Mouse (Mus musculus): Measurements from ENCODE around the gene Cwf19l1.
"Not testable (repeated sequence)": the region's sequence is repeated elsewhere in the genome, so short reads cannot be mapped to it uniquely, and the experiment has no call there.

Gene Cwf19l1

GRCm38 (mm10) chr19:44135072-44135959 is at the start of gene Cwf19l1:
TSS of gene Cwf19l1 (minus strand) at chr19:44135876.
- peak; percentile 92 for DNase-seq (ENCODE audit: low read depth)

GRCm38 (mm10) chr19:44183968-44184367 is 48.3 kb upstream of the Cwf19l1 start:
- DNase-seq (ENCODE audit: low read depth) = no peak

GRCm38 (mm10) chr19:44180502-44180901 is 44.8 kb upstream of the Cwf19l1 start:
- DNase-seq (ENCODE audit: low read depth) = no peak

GRCm38 (mm10) chr19:44176741-44177140 is 41.1 kb upstream of the Cwf19l1 start:
- no peak for DNase-seq (ENCODE audit: low read depth)

GRCm38 (mm10) chr19:44174835-44175234 is 39.2 kb upstream of the Cwf19l1 start:
- no peak for DNase-seq (ENCODE audit: low read depth)

GRCm38 (mm10) chr19:44161515-44161914 is 25.8 kb upstream of the Cwf19l1 start:
- peak; percentile 45 for DNase-seq (ENCODE audit: low read depth)

- no peak for DNase-seq (ENCODE audit: low read depth)
These were observed 23.7 kb upstream of the Cwf19l1 start for GRCm38 (mm10) chr19:44159386-44159785.

- no peak for DNase-seq (ENCODE audit: low read depth)
These were observed 21.3 kb upstream of the Cwf19l1 start for GRCm38 (mm10) chr19:44157005-44157404.

- DNase-seq (ENCODE audit: low read depth) = no peak
These were observed 18.1 kb upstream of the Cwf19l1 start for GRCm38 (mm10) chr19:44153781-44154180.

GRCm38 (mm10) chr19:44148991-44149390 is 13.3 kb upstream of the Cwf19l1 start:
- no peak for DNase-seq (ENCODE audit: low read depth)

- peak; percentile 26 for DNase-seq (ENCODE audit: low read depth)
These were observed 12.7 kb upstream of the Cwf19l1 start for GRCm38 (mm10) chr19:44148345-44148744.

GRCm38 (mm10) chr19:44146951-44147350 is 11.3 kb upstream of the Cwf19l1 start:
- no peak for DNase-seq (ENCODE audit: low read depth)

GRCm38 (mm10) chr19:44146568-44146879 is 10.8 kb upstream of the Cwf19l1 start:
- DNase-seq (ENCODE audit: low read depth) = no peak

- peak; percentile 94 for DNase-seq (ENCODE audit: low read depth)
These were observed 10.3 kb upstream of the Cwf19l1 start, which contains the start of gene Bloc1s2 for GRCm38 (mm10) chr19:44145702-44146567. TSS of gene Bloc1s2 (minus strand) at chr19:44146446.

- DNase-seq (ENCODE audit: low read depth) = no peak
These were observed 8.7 kb upstream of the Cwf19l1 start for GRCm38 (mm10) chr19:44144366-44144765.

GRCm38 (mm10) chr19:44135960-44136485 is 347 bp upstream of the Cwf19l1 start:
- DNase-seq (ENCODE audit: low read depth) = peak; percentile 20

- no peak for DNase-seq (ENCODE audit: low read depth)
These were observed 2.8 kb downstream of the Cwf19l1 start for GRCm38 (mm10) chr19:44132917-44133316.

- no peak for DNase-seq (ENCODE audit: low read depth)
These were observed 7.1 kb downstream of the Cwf19l1 start for GRCm38 (mm10) chr19:44128560-44128959.

- DNase-seq (ENCODE audit: low read depth) = no peak
These were observed 7.8 kb downstream of the Cwf19l1 start for GRCm38 (mm10) chr19:44127729-44128497.

- no peak for DNase-seq (ENCODE audit: low read depth)
These were observed 14.5 kb downstream of the Cwf19l1 start for GRCm38 (mm10) chr19:44121137-44121536.

- not testable (repeated sequence) for DNase-seq (ENCODE audit: low read depth)
These were observed 15.0 kb downstream of the Cwf19l1 start for GRCm38 (mm10) chr19:44120686-44121085.

GRCm38 (mm10) chr19:44117793-44118192 is 17.9 kb downstream of the Cwf19l1 start:
- no peak for DNase-seq (ENCODE audit: low read depth)

Measured in naive thymus-derived CD4-positive, alpha-beta T cell, adult 2 months (primary cell).